Mouse (Mus musculus) ES-Bruce4 (cell line): ENCODE measurements around the gene Zfp831. TPM values are rescaled to one million over a fixed set of nuclear protein-coding genes. Genes with fewer than 3 reads are reported as not detected.
A peak's percentile ranks its signal among the peaks of the same experiment; 100 is the strongest.

ENCODE experiments used
- H3K27ac ChIP-seq: 2 replicates; pipeline ENCODE4 v1.5.1; 2012; ENCODE audit warnings: low read length, inconsistent platforms; ENCODE audit not compliant: insufficient read depth
- H3K27me3 ChIP-seq: 2 replicates; pipeline ENCODE4 v1.6.1; 2012; ENCODE audit warnings: mild to moderate bottlenecking, low read length, inconsistent platforms; ENCODE audit not compliant: control insufficient read depth, poor library complexity, insufficient read depth, severe bottlenecking
- H3K36me3 ChIP-seq: 2 replicates; pipeline ENCODE4 v1.6.1; 2012; ENCODE audit warnings: inconsistent platforms, mild to moderate bottlenecking, low read length, moderate library complexity; ENCODE audit not compliant: control insufficient read depth, poor library complexity, insufficient read depth, severe bottlenecking
- H3K4me1 ChIP-seq: one replicate; pipeline ENCODE4 v1.8.1; 2011; ENCODE audit warnings: low read length; ENCODE audit not compliant: control insufficient read depth, insufficient read depth
- H3K4me3 ChIP-seq: 2 replicates; pipeline ENCODE4 v1.5.1; 2011; ENCODE audit warnings: low read depth, mild to moderate bottlenecking, low read length
- H3K9ac ChIP-seq: 2 replicates; pipeline ENCODE4 v1.6.1; 2012; ENCODE audit warnings: low read depth, mild to moderate bottlenecking, inconsistent platforms; ENCODE audit not compliant: poor library complexity, severe bottlenecking
- H3K9me3 ChIP-seq: replicated peaks from 2 replicates; pipeline ENCODE4 v1.6.1; 2012; ENCODE audit warnings: mild to moderate bottlenecking, low read length, inconsistent platforms; ENCODE audit not compliant: control insufficient read depth, poor library complexity, insufficient read depth, severe bottlenecking
- CTCF ChIP-seq: IDR thresholded peaks from one replicate; pipeline ENCODE4 v1.8.1; 2011; ENCODE audit warnings: low read depth, low read length
- EP300 ChIP-seq: IDR thresholded peaks from 2 replicates; pipeline ENCODE4 v1.6.1; 2011; ENCODE audit warnings: low read depth, low read length; ENCODE audit not compliant: insufficient read depth
- POLR2A ChIP-seq: IDR thresholded peaks from one replicate; pipeline ENCODE4 v1.8.1; 2011; ENCODE audit warnings: low read length; ENCODE audit not compliant: insufficient read depth
- polyA plus RNA-seq: library from polyadenylated mRNA; stranded (reverse); fragments of >200 nt; gene quantifications from 2 replicates; pipeline ENCODE4 v1.2.4, GENCODE M21; 2011; ENCODE audit warnings: low read depth; ENCODE audit not compliant: missing spikeins, insufficient read depth, insufficient read length

Gene Zfp831
- polyA plus RNA-seq, 1 experiment = not detected

DNA sequence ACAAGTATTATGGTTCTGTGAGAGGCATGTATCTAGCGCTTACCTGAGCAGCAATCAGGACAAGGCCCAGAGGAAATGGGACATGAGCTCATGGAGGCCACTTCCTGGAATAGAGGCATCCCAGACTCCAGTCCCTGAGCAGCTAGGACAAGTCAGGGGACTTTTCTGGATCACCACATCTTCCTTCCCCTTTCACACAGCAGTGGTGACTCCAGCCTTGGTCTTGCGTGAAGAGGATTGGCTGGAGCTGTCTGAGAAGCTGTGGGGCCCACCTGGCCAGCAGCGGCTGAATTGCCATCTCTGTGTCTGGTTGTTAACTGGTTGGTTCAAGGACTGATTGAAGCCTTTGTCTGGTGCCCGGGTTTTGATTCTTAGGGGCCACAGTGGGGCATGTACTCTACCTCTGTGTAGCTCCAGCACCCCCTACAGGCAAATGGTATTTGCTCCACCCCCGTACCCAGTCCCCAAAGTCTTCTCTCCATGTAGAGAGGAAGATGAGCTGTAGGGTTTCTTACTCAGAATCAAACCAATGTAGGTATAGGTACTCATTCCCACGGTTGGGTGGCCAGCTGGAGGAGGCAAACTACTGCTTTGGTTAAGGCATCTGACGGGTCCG is 15.0 kb downstream of the Zfp831 start:
- Histone ChIP-seq H3K9ac (no peak overlapping the region), H3K27ac (no peak overlapping the region)

DNA sequence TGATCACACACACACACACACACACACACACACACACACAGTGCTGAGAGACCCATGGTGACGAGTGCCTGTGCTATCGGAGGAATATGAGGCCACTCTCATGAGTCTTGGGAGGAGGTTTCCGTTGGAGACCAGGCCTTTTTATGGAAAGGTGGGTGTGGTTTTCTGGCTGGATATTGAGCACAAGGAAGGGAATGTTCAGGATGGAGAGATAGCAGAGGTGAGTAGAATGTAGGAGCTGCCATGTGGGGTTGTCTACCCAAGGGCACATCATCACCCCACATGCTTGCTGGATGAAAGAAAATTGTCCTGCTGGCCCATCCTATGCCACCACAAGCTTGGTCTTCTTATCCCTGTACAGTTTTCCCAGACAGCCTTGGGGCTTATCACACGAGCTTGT is 16.5 kb downstream of the Zfp831 start:
- Histone ChIP-seq H3K36me3 (no peaks in the 10 kb centered on the region), H3K9ac (no peak overlapping the region), H3K27me3 (no peaks in the 10 kb centered on the region), H3K27ac (no peak overlapping the region), H3K4me3 (no peak overlapping the region), H3K9me3 (no peaks in the 10 kb centered on the region), H3K4me1 (no peaks in the 10 kb centered on the region)
- TF ChIP-seq POLR2A = no peak
- TF ChIP-seq EP300 = no peak
- TF ChIP-seq CTCF = no peak

More for the DNA sequence above, 15.0 kb downstream of the Zfp831 start:
- Histone ChIP-seq H3K4me3 (no peak overlapping the region), H3K9me3 (no peaks in the 10 kb centered on the region), H3K4me1 (no peaks in the 10 kb centered on the region), H3K27me3 (no peaks in the 10 kb centered on the region), H3K36me3 (no peaks in the 10 kb centered on the region)
- TF ChIP-seq POLR2A = no peak
- no peak for TF ChIP-seq EP300
- TF ChIP-seq CTCF = no peak

DNA sequence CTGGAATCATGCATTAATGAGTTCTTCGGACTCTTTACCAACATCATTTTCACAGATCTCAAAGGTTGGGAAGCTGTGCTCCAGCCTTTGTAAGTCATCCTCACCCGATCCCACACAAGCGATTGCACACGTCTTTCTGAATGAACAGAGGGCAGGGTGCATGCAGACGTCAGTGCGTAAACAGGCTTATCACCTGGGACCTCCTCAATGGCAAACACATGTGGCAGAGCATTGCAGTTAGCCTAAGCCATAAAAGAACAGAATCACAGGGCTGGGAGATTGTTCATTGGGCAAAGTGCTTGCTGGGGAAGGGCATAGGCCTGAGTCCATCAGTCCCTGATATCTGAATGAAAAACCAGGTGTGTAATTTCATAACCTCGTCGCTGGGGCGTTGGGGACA is 17.0 kb downstream of the Zfp831 start:
- Histone ChIP-seq H3K9me3 (no peaks in the 10 kb centered on the region), H3K4me1 (no peaks in the 10 kb centered on the region), H3K27me3 (no peaks in the 10 kb centered on the region), H3K4me3 (no peak overlapping the region), H3K36me3 (no peaks in the 10 kb centered on the region), H3K27ac (no peak overlapping the region), H3K9ac (no peak overlapping the region)
- no peak for TF ChIP-seq CTCF
- no peak for TF ChIP-seq EP300
- no peak for TF ChIP-seq POLR2A

DNA sequence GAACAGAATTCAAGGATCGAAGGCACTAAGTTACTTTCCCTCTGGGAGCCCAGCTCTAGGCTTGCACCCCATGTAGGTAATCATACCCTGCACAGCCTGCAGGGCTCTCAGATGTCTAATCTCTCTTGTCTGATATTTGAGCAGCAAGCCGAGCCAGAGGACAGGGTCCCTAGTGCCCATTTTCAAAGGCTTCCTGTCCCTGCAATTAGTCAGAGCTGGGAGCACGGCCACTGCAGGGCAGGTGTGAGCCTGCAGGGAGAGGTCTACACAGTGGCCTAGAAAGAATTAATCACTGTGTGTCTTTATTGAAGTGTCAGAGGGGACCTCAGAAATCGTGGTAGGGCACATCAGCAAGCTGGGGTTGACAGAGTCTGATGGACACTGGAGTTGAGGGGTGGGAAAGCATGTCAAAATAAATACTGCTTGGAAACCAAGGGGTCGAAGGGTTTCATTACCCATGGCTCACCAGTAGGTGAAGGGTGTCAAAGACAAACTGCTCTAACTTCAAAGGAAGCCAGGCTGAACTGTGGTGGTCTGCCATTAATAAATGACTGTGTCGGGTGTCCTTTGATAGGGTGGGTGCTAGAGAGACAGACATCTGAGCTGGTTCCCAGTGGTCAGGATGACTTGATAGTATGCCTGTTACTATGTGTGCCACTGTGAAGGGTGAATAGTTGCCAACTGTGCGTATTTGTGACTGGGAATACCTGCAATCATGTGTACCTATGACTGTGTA is 18.3 kb downstream of the Zfp831 start:
- Histone ChIP-seq H3K27me3 (no peaks in the 10 kb centered on the region), H3K9me3 (no peaks in the 10 kb centered on the region), H3K36me3 (no peaks in the 10 kb centered on the region), H3K4me1 (no peaks in the 10 kb centered on the region), H3K4me3 (no peak overlapping the region), H3K27ac (no peak overlapping the region), H3K9ac (no peak overlapping the region)
- TF ChIP-seq EP300 (no peak), POLR2A (no peak), CTCF (no peak)

DNA sequence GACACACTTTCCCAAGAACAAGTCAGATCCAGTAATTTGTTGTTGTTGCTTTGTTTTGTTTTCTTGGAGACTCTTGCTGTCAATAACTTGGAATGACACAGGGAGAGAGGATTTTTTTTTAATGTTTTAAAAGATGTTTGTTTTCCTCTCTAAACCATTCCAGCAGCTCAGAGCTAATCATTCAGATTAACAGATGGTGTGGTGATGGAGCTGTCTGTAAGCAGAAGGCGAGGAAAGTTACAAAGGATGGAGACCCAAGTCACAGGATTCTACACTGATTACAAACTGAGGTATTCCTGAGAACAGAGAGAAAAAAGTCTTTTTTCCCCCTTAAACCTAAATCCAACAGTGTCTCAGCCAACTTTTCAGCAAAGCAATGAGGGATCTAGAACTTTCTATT is 19.3 kb downstream of the Zfp831 start:
- no peak overlapping the region for H3K9ac ChIP-seq

DNA sequence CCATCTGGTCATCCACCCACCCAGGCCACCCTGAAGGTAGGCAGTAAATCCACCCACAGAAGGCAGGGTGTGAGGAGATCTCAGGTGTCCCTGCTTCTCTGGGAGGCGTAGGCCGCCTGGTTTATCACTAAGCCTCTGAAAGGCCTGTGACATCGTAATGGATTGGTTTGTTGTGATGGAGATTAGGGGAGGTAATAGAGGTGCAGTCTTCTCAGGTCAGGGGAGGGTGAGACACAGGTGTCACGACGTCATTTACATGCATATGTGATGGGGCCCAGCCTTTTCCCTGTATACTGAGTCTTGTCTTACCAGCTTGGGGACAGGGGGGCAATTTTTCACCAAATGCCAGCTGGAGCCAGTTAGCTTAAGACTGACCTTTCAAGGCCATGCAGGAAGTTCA is 22.1 kb downstream of the Zfp831 start:
- H3K4me1 ChIP-seq = no peaks in the 10 kb centered on the region
- no peak overlapping the region for H3K4me3 ChIP-seq
- no peak for TF ChIP-seq POLR2A
- TF ChIP-seq EP300 = peak; percentile 83
- TF ChIP-seq CTCF = no peak
- no peaks in the 10 kb centered on the region for H3K36me3 ChIP-seq
- no peaks in the 10 kb centered on the region for H3K9me3 ChIP-seq
- H3K27ac ChIP-seq = no peak overlapping the region
- H3K9ac ChIP-seq = no peak overlapping the region
- no peaks in the 10 kb centered on the region for H3K27me3 ChIP-seq

More for the DNA sequence above, 19.3 kb downstream of the Zfp831 start:
- no peak overlapping the region for H3K4me3 ChIP-seq
- H3K36me3 ChIP-seq = no peaks in the 10 kb centered on the region
- no peaks in the 10 kb centered on the region for H3K9me3 ChIP-seq
- no peaks in the 10 kb centered on the region for H3K27me3 ChIP-seq
- no peak overlapping the region for H3K27ac ChIP-seq
- H3K4me1 ChIP-seq = no peaks in the 10 kb centered on the region
- TF ChIP-seq POLR2A (no peak), CTCF (no peak), EP300 (no peak)
